Mouse (Mus musculus): ENCODE measurements at regions not wholly inside any gene's neighbourhood (a gene's known extent, or its start where the extent isn't known, plus 50 kb on each side); places are given as distances from the start of the nearest gene placed in this dataset.

- H3K9ac ChIP-seq (ENCODE audit: low read length) = no peak overlapping the region
- H3K4me3 ChIP-seq (ENCODE audit: low read length) = no peak overlapping the region
- no peaks in the 10 kb centered on the region for H3K27me3 ChIP-seq (ENCODE audit: control insufficient read depth, insufficient read depth, low read length)
- H3K27ac ChIP-seq (ENCODE audit: low read length) = no peak overlapping the region
- WGBS = 68% methylated on average over 6 of the region's 6 CpGs
- H3K4me2 ChIP-seq (ENCODE audit: low read depth, low read length) = no peak overlapping the region
- no peaks in the 10 kb centered on the region for H3K4me1 ChIP-seq (ENCODE audit: control insufficient read depth, insufficient read depth, low read length)
- no peak for ATAC-seq (replicated peaks; ENCODE audit: extremely low read depth, insufficient read depth, low FRiP score)
- H3K9me3 ChIP-seq (replicated peaks; ENCODE audit: control insufficient read depth, low read length) = no peaks in the 10 kb centered on the region
- no peaks in the 10 kb centered on the region for H3K36me3 ChIP-seq (ENCODE audit: control insufficient read depth, insufficient read depth)
Observed at GRCm38 (mm10) chr3:34568086-34568650, 82.0 kb upstream of the Sox2 start.

GRCm38 (mm10) chr3:34565386-34565785 is 84.8 kb upstream of the Sox2 start:
- no peak overlapping the region for H3K4me2 ChIP-seq (ENCODE audit: low read depth, low read length)
- no peaks in the 10 kb centered on the region for H3K9me3 ChIP-seq (replicated peaks; ENCODE audit: control insufficient read depth, low read length)
- H3K4me3 ChIP-seq (ENCODE audit: low read length) = no peak overlapping the region
- no peak overlapping the region for H3K27ac ChIP-seq (ENCODE audit: low read length)
- 44% methylated on average over 4 of the region's 4 CpGs for WGBS
- ATAC-seq (replicated peaks; ENCODE audit: extremely low read depth, insufficient read depth, low FRiP score) = no peak
- H3K4me1 ChIP-seq (ENCODE audit: control insufficient read depth, insufficient read depth, low read length) = no peaks in the 10 kb centered on the region
- H3K27me3 ChIP-seq (ENCODE audit: control insufficient read depth, insufficient read depth, low read length) = no peaks in the 10 kb centered on the region
- H3K9ac ChIP-seq (ENCODE audit: low read length) = no peak overlapping the region
- H3K36me3 ChIP-seq (ENCODE audit: control insufficient read depth, insufficient read depth) = no peaks in the 10 kb centered on the region

- Histone ChIP-seq H3K36me3 (ENCODE audit: control insufficient read depth, insufficient read depth) (no peaks in the 10 kb centered on the region), H3K27me3 (ENCODE audit: control insufficient read depth, insufficient read depth, low read length) (no peaks in the 10 kb centered on the region), H3K27ac (ENCODE audit: low read length) (no peak overlapping the region), H3K4me2 (ENCODE audit: low read depth, low read length) (no peak overlapping the region), H3K9me3 (replicated peaks; ENCODE audit: control insufficient read depth, low read length) (no peaks in the 10 kb centered on the region), H3K4me1 (ENCODE audit: control insufficient read depth, insufficient read depth, low read length) (no peaks in the 10 kb centered on the region), H3K4me3 (ENCODE audit: low read length) (no peak overlapping the region), H3K9ac (ENCODE audit: low read length) (no peak overlapping the region)
- ATAC-seq (replicated peaks; ENCODE audit: extremely low read depth, insufficient read depth, low FRiP score) = no peak
- WGBS = 64% methylated on average over 8 of the region's 8 CpGs
Observed at GRCm38 (mm10) chr3:34562893-34563292, 87.3 kb upstream of the Sox2 start.

- H3K27me3 ChIP-seq (ENCODE audit: control insufficient read depth, insufficient read depth, low read length) = no peaks in the 10 kb centered on the region
- H3K4me3 ChIP-seq (ENCODE audit: low read length) = no peak overlapping the region
- no peaks in the 10 kb centered on the region for H3K9me3 ChIP-seq (replicated peaks; ENCODE audit: control insufficient read depth, low read length)
- ATAC-seq (replicated peaks; ENCODE audit: extremely low read depth, insufficient read depth, low FRiP score) = no peak
- H3K4me1 ChIP-seq (ENCODE audit: control insufficient read depth, insufficient read depth, low read length) = no peaks in the 10 kb centered on the region
- 55% methylated on average over 5 of the region's 5 CpGs for WGBS
- no peak overlapping the region for H3K4me2 ChIP-seq (ENCODE audit: low read depth, low read length)
- no peaks in the 10 kb centered on the region for H3K36me3 ChIP-seq (ENCODE audit: control insufficient read depth, insufficient read depth)
- no peak overlapping the region for H3K9ac ChIP-seq (ENCODE audit: low read length)
- H3K27ac ChIP-seq (ENCODE audit: low read length) = no peak overlapping the region
Observed at GRCm38 (mm10) chr3:34561709-34562108, 88.5 kb upstream of the Sox2 start.

GRCm38 (mm10) chr3:34559841-34560703 is 90.1 kb upstream of the Sox2 start:
- Histone ChIP-seq H3K4me3 (ENCODE audit: low read length) (no peak overlapping the region), H3K27ac (ENCODE audit: low read length) (no peak overlapping the region), H3K9me3 (replicated peaks; ENCODE audit: control insufficient read depth, low read length) (no peaks in the 10 kb centered on the region), H3K4me2 (ENCODE audit: low read depth, low read length) (no peak overlapping the region), H3K9ac (ENCODE audit: low read length) (no peak overlapping the region), H3K4me1 (ENCODE audit: control insufficient read depth, insufficient read depth, low read length) (no peaks in the 10 kb centered on the region), H3K27me3 (ENCODE audit: control insufficient read depth, insufficient read depth, low read length) (no peaks in the 10 kb centered on the region), H3K36me3 (ENCODE audit: control insufficient read depth, insufficient read depth) (no peaks in the 10 kb centered on the region)
- WGBS = 77% methylated on average over 13 of the region's 13 CpGs
- ATAC-seq (replicated peaks; ENCODE audit: extremely low read depth, insufficient read depth, low FRiP score) = no peak

- Histone ChIP-seq H3K36me3 (ENCODE audit: control insufficient read depth, insufficient read depth) (no peaks in the 10 kb centered on the region), H3K4me3 (ENCODE audit: low read length) (no peak overlapping the region), H3K9ac (ENCODE audit: low read length) (no peak overlapping the region), H3K9me3 (replicated peaks; ENCODE audit: control insufficient read depth, low read length) (no peaks in the 10 kb centered on the region), H3K4me1 (ENCODE audit: control insufficient read depth, insufficient read depth, low read length) (no peaks in the 10 kb centered on the region), H3K27me3 (ENCODE audit: control insufficient read depth, insufficient read depth, low read length) (no peaks in the 10 kb centered on the region), H3K4me2 (ENCODE audit: low read depth, low read length) (no peak overlapping the region), H3K27ac (ENCODE audit: low read length) (no peak overlapping the region)
- ATAC-seq (replicated peaks; ENCODE audit: extremely low read depth, insufficient read depth, low FRiP score) = no peak
- 63% methylated on average over 10 of the region's 10 CpGs for WGBS
Observed at GRCm38 (mm10) chr3:34558821-34559520, 91.2 kb upstream of the Sox2 start.

GRCm38 (mm10) chr3:34552542-34553208 is 97.5 kb upstream of the Sox2 start:
- WGBS = 73% methylated on average over 16 of the region's 17 CpGs
- Histone ChIP-seq H3K9ac (ENCODE audit: low read length) (no peak overlapping the region), H3K9me3 (replicated peaks; ENCODE audit: control insufficient read depth, low read length) (no peaks in the 10 kb centered on the region), H3K4me2 (ENCODE audit: low read depth, low read length) (no peak overlapping the region), H3K27ac (ENCODE audit: low read length) (no peak overlapping the region), H3K36me3 (ENCODE audit: control insufficient read depth, insufficient read depth) (no peaks in the 10 kb centered on the region), H3K4me1 (ENCODE audit: control insufficient read depth, insufficient read depth, low read length) (no peaks in the 10 kb centered on the region), H3K4me3 (ENCODE audit: low read length) (no peak overlapping the region), H3K27me3 (ENCODE audit: control insufficient read depth, insufficient read depth, low read length) (no peaks in the 10 kb centered on the region)
- no peak for ATAC-seq (replicated peaks; ENCODE audit: extremely low read depth, insufficient read depth, low FRiP score)

GRCm38 (mm10) chr3:34551069-34551468 is 99.1 kb upstream of the Sox2 start:
- ATAC-seq (replicated peaks; ENCODE audit: extremely low read depth, insufficient read depth, low FRiP score) = no peak
- H3K9me3 ChIP-seq (replicated peaks; ENCODE audit: control insufficient read depth, low read length) = no peaks in the 10 kb centered on the region
- no peak overlapping the region for H3K27ac ChIP-seq (ENCODE audit: low read length)
- no peaks in the 10 kb centered on the region for H3K36me3 ChIP-seq (ENCODE audit: control insufficient read depth, insufficient read depth)
- H3K4me1 ChIP-seq (ENCODE audit: control insufficient read depth, insufficient read depth, low read length) = no peaks in the 10 kb centered on the region
- no peak overlapping the region for H3K9ac ChIP-seq (ENCODE audit: low read length)
- no peaks in the 10 kb centered on the region for H3K27me3 ChIP-seq (ENCODE audit: control insufficient read depth, insufficient read depth, low read length)
- 54% methylated on average over 3 of the region's 3 CpGs for WGBS
- no peak overlapping the region for H3K4me2 ChIP-seq (ENCODE audit: low read depth, low read length)
- no peak overlapping the region for H3K4me3 ChIP-seq (ENCODE audit: low read length)

GRCm38 (mm10) chr3:34550189-34550588 is 100.0 kb upstream of the Sox2 start:
- H3K36me3 ChIP-seq (ENCODE audit: control insufficient read depth, insufficient read depth) = no peaks in the 10 kb centered on the region
- ATAC-seq (replicated peaks; ENCODE audit: extremely low read depth, insufficient read depth, low FRiP score) = no peak
- H3K4me3 ChIP-seq (ENCODE audit: low read length) = no peak overlapping the region
- H3K9me3 ChIP-seq (replicated peaks; ENCODE audit: control insufficient read depth, low read length) = no peaks in the 10 kb centered on the region
- no peak overlapping the region for H3K9ac ChIP-seq (ENCODE audit: low read length)
- H3K4me1 ChIP-seq (ENCODE audit: control insufficient read depth, insufficient read depth, low read length) = no peaks in the 10 kb centered on the region
- 77% methylated on average over 12 of the region's 12 CpGs for WGBS
- H3K27me3 ChIP-seq (ENCODE audit: control insufficient read depth, insufficient read depth, low read length) = no peaks in the 10 kb centered on the region
- H3K4me2 ChIP-seq (ENCODE audit: low read depth, low read length) = no peak overlapping the region
- H3K27ac ChIP-seq (ENCODE audit: low read length) = no peak overlapping the region

Data from heart, embryonic 16.5 days (tissue).